Mouse (Mus musculus): ENCODE measurements around the gene Dph2.

Gene Dph2

DNA sequence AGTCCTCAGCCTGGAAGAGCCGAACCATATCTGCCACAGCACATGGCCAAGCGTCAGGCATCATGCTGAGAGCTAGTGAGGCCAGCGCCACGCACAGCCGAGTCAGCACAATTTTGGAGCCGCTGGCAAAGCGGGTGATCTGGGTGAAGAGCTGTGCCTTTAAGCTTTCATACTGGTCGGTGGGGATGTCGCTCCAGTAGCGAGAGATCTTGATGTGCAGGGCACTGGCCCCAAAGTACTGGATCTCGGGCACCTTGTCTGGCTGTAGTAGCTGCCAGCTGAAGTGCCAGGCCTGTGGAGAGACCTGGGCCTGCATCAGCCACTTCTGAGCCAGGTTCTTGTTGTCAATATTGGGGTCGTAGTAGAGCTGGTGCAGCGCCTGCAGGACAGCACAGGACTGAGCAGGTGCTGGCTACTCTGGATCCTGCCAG is 20.3 kb upstream of the Dph2 start:
- DNase-seq (ENCODE audit: low read depth, low spot score), result no peak

DNA sequence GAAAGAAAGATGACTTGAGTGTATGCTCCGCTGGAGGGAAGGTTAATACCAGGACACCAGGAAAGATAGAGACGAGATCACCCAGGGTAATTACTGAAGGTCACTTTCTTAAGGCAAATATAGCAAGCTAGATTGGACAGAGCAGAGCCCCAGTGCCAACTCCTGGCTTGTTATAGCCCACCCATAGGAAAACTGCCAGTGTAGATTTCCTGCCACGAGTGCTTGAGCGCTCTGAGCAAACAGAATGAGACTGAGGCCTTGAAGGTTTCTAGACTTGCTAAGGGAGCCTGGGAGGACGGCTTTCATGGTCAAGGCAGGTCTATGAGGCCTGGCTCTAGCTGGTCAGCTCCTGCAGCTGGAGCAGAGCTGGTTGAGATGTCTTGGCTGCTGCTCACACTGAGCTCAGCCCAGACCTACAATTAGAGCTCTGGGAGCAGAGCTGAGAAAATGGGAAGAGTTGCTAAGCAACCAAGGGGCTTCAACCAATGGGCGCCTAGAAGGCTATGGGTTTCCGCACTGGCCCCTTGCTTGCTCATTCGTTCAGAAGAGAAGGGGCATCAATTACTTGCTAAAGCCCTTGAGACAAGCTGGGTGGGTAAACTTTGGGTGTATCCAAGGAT is 17.1 kb upstream of the Dph2 start:
- DNase-seq (ENCODE audit: low read depth, low spot score), result no peak

DNA sequence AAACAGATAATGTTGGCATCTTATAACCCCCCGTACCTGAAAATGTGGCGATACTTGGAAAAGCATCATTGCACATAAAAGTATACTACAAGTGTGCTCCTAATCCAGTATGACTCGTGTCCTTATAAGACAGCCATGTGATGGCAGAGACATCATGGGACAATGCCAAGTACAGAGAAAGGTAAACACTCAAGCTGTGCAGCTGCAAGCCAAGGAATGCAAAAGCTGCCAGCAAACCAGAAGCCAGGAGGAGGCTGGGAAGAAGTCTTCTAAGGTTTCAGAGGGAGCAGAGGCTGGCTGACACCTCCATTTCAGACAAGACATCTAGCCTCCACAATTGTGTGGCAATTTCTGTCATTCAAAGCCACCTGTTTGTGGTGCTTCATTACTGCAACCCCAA is 14.4 kb upstream of the Dph2 start:
- DNase-seq (ENCODE audit: low read depth, low spot score), result no peak

DNA sequence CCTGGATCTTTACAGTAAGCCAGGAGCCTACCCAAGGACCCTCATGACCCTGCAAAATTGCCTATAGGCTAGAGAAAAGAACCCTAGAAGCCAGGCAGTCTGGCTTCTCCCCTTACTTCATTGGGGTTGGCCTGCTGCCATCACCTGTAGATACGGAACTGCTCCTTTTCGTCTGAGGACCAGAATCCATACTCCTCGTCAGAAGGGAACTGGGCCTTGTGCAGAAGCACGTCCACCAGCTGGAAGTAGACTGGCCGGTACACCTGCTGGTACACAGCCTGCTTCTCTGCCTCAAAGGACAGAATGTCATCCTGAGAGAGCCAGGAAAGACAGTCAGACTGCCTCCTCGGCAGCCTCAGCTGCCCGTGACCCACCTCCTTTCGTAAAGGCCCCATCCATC is 12.9 kb upstream of the Dph2 start:
- DNase-seq (ENCODE audit: low read depth, low spot score), result no peak

DNA sequence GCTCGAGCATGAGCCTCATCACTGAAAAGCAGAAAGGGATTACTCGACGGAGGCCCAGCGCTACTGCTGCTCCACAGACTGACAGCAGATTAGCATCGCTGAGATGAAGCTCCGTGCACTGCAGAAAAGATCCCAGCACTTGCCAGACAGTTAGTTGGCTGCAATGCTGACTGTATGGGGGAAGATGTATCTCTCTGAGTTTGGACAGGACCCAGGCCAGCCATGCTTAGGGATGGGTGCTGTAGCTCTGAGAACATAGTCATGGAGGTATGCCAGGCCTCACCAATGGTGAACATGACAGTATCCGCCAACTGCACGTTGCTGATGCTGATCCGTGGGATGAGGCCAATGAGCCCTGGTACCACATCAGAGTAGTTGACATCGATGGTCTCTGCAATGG is 12.3 kb upstream of the Dph2 start:
- no peak for DNase-seq (ENCODE audit: low read depth, low spot score)

DNA sequence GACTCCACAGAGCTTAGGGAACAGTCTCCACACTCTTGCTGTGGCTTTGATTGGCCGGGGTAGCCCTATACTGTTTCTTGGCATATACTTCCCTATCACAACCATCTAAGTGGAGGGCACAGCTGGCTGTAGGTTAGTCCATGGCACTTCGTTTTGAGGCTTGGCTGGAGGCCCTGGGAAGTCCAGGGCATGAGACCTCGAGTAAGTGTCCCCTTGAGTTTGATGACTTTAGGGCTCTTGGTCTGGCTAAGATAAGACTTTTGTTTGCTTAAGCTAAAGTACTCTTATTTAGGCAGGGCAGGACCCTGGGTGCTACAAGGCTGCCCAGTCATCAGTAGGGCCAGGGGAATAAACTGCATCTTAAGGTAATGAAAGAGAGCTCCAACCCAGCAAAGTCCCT is 6.3 kb upstream of the Dph2 start:
- no peak for DNase-seq (ENCODE audit: low read depth, low spot score)

DNA sequence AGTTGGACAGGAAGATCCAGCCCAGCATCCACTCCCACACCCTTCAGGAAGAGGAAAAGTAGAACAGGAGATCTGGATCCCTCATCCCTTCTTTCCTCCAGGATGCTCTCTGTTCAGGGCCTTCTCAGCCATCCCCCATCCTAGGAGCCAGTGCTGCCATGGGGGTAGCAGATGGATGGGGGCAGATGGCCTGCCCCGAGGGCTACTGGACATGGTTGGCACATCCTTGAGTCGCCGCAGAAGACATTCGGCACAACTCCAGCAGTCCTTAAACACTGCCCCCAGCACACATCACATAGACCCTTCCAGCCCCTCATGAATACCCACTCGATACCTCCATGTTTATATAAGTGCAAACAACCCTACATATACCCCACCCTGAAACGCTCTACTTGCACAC is 4.2 kb upstream of the Dph2 start:
- DNase-seq (ENCODE audit: low read depth, low spot score), result no peak

DNA sequence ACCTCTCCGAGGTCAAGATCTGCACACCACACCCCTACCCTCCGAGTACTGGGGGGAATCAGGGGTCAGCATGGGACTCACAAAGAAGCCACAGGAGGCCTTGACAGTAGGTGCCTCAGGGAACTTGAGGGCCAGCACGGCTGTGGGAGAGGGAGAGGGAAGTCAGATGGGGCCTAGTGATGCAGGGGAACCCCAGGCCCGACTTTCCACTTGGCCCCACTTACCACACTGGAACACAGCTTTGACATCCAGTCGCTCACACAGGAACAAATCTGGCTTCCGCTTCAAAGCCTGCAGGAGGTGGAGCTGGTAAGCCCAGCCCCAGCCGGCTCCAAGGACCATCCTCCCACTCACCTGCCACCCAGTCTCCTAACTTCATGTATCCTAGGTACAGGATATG is 3.5 kb upstream of the Dph2 start:
- DNase-seq (ENCODE audit: low read depth, low spot score), result no peak

DNA sequence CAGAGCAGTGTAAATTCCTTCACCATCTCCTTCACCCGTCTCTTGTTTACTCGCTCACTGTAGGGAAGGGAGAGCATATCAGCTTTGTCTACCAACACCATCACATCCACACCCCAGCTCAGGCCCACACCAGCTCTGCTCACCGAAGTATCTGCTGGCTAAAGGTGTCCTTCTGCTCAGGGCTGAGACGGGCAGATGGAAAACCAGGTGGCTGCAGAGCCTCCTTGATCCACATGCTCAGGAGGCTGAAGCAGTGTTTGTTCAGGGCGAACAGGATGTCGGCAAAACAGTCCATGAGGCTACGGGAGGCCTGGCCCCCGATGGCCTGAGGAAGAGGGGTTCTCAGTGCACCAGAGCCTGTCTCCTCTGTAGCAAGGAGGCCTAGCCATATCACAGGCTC is 2.8 kb upstream of the Dph2 start:
- DNase-seq (ENCODE audit: low read depth, low spot score), result no peak

DNA sequence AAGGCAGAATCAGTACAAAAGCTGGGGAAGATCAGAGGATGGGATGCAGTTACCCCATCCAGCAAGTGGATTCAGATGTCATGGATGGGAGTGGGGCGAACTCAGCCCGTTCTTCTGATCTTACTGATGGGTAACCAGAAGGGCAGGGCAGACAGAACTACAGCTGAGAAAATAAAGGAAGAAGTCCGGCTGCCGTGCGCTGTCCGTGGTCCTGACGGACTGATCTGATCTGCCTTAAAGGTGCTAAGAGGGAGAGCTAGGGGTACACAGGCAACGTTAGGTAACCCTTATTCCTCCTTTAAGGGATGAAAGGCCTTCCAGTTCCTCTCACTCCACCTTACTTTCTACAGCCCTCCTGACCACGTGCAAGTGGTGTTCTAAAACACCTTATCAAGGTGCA is 1.5 kb upstream of the Dph2 start:
- DNase-seq (ENCODE audit: low read depth, low spot score), result no peak

DNA sequence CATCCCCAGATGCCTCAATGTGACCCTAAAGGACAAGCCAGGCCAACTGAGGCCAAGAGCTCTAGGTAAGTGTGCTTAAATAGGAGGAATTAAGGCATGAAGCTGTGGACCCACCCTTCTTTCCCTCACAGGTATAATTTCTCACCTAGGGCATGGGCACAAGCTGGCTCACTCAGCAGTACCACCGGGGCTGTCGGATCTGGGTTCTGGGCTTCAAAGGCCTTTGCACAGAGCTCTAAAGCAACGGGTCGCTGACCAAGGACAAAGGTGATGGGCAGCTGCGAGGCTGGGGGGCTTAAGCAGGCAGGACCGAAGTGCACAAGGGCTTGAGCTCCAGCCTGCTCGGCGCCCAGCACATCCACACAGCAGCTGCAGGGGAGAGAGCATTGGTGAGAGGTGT is 1.1 kb downstream of the Dph2 start:
- no peak for DNase-seq (ENCODE audit: low read depth, low spot score)

DNA sequence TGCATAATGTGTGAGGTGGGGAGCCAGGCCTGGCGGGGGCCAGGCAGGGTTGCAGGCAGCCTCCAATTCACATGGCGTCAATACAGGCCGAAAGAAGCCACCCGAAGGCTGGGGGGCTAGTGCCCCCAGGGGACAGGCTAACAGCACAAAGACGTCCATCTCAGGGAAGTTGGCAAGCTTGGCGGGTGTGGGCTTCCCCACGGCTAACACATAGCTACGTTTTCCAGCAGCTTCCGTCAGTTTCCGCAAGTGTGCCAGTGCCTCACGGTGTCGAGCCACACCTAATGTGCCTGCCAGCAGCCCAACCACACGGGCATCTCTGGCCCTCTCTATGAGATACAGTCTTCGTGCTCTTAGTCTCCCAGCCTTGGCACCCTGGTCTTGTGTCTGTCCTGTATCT is 1.8 kb downstream of the Dph2 start:
- DNase-seq (ENCODE audit: low read depth, low spot score), result no peak

DNA sequence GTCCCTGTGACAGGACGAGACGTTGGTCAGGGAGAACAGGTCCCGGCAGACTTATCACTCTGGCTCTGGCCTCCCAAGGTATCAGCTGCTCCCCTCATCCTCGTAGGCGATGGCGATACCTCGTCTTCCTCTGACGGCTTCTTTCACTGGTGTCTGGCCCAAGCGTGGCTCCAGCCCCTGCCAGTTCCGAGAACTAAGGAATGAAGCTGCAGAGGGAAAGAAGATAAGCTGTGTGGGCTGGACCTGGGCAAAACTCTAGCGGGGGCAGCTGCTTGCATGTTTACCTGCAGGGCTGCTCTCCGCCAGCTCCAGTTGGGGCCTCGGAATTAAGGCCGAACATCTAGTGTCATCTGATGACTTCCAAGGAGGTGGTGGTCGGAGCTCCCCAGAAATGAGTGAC is 2.4 kb downstream of the Dph2 start:
- DNase-seq (ENCODE audit: low read depth, low spot score), result no peak

DNA sequence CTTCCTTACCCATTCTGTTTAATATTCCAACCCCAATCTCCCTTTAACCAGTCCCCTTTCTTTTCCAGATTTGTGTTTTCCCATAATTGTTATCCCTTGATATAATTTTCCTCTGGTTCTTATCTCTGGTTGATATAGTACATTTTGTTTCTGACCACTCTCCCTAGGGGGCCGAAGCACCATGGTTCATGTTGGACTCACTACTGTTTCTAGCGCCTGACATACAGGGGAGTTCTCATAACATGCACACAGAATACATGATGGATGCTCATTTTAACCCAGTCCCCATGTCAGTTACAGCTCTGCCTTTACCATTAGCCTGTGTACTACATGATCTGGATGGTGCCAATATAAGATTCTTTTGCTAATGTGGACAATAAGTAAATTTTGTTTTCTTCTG is 3.9 kb downstream of the Dph2 start:
- DNase-seq (ENCODE audit: low read depth, low spot score), result no peak

DNA sequence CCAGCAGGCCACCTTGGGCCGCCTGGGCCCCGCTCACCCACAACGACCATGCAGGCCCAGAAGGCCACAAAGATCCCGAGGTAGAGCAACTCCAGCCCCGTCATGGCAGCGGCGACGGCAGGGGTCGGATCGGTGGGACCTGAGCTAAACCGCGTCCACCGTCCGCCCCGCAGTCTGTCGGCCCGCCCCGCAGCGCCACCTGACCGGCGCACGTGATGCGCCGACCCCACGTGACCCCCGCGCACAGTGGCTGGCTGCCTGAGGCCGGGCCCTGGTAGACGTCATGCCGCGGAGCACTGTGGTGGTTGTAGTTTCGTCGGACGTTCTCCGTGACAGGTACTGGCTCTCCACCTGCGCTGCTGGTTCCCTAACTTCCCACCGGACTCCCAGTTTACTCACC is 4.7 kb downstream of the Dph2 start, which contains the start of gene Atp6v0b:
Atp6v0b (minus strand) TSS at position 201 of the 400 bp plus-strand sequence.
- peak; percentile 78 for DNase-seq (ENCODE audit: low read depth, low spot score)

DNA sequence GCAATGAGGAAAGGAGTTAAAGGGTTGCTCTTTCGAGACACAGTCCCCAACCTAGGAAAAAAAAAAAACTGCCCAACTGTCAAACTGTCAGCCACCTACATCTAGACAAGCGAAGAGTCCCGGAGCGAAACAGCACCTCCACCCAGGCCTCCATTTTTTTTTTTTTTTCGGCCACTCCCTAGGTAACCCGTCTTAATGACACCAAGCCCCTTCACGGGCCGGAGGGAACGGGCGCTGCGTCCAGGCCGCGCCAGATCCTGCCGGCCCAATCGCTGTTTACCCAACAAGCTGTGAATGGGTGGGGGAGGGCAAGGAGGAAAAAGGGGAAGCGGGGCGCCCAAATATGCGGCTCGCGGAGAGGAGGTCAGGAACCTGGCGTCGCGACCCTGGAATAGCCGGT is 5.2 kb downstream of the Dph2 start:
- DNase-seq (ENCODE audit: low read depth, low spot score), result no peak

DNA sequence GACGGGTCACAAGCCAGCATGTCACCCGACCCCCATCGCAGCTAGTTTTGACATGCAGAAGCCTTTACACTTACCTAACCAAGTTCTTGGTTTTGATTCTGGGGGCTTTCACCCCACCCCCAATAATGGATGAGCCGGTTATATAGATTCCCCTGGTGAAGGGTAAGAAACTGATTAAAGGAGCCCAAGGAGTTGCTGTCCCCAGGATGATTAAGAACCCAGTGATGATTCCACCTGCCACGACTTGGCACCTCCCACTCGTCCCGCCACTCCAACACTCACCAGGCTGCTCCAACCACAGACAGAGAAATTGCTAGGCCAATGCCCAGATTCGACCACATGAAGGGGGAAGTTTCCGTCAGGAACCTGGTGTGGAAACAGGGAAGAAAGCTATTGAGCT is 5.8 kb downstream of the Dph2 start:
- DNase-seq (ENCODE audit: low read depth, low spot score), result no peak

DNA sequence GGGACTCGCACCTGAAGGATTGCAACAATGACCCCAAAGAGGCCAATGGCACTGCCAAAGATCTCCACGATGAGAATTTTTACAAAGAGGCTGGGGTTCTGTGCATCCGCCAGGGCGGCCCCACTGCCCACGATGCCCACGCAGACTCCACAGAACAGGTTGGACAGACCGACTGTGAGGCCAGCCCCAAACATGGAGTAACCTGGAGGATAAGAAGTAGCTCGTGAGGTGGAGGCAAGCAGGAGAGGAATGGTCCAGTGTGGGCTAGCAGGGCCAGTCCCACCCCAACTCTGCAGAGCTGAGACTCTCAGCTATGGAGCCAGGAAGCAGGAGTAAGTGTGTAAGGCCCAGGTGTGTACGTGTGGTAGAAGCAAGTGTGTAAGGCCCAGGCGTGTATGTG is 6.7 kb downstream of the Dph2 start:
- DNase-seq (ENCODE audit: low read depth, low spot score), result no peak

DNA sequence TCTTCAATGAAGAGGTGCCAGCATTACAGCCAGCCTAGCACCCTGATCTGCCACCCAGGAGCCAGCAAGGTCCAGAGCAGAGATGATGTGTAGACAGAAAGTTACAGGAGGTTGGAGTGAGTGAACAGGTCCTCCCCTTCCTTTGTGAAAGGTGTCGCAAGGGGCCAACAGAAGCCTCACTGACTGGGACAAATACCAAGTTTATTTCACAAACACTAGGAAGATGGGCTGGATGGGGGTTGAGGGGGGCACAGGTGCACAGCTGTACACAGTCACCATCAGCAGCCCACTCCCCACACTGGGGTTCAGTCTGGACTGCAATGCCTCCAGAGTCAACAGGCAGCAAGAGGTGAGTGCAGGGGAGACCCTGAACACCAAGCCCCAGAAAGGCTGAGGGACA is 7.7 kb downstream of the Dph2 start:
- DNase-seq (ENCODE audit: low read depth, low spot score), result no peak

DNA sequence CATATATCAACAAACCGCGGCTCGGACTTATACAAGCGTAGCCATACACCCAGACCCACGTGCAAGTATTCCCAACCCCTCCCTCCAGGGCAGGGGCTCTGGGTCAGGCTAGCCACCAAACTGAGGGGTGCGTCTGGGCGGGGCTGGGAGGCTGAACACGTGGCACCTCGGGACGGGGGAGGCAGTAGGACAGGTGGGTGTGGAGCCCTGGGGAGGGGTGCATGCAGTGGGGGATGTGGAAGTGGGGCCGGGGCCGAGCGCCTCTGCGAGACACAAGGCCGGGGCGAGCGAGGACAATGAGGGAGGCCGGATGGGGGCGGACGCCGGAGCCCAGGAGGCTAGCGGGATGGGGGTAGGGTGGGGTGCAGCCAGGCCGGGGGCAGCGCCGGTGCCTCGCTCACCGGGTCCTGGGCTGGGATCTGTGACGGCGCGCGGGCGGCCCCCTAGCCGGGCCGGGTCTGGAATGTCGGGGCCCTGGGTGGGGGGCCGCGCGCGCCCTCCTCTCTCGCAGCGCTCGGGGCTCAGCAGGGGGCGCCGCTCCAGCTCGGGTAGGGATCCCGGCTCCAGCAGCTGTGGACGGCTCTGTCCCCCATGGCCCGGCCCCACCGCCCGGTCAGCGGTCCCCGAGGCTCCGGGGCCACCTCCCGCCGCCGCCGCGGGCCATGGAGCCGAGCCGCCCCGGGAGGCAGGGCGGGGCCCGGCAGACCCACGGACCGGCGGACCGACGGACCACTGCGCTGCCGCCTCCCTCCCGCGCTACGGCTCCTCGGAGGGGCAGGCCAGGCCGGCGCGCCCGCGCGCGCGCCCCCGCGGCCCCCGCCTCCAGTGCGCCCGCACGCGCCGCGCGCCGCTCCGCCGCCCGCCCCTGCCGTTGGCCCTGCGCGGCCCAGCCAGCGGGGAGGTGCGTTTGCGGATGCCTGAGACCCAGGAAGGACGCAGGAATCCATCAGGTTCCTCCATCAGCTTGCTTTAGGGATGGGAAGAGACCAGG is 8.8 kb downstream of the Dph2 start, which contains the start of gene B4galt2:
B4galt2 (minus strand) TSS at position 787 of the 991 bp plus-strand sequence.
- DNase-seq (ENCODE audit: low read depth, low spot score), result no peak

DNA sequence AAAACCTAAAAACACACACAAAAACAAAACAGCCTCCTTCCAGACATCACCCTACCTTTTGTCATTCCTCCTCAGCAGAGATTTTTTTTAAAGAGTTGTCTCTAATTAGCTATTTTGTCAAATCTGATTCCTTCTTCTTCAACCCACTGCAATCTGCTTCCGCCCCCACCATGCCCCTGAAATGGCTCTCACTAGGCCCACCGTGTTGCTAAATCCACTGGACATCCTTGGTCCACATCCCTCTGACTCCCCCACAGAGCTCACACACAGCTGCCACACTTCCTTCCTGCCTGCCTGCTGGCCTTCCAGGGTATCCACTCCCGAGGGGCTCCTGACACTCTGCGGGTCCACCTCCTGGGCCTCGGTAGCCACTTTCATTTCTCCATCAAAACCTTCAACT is 13.1 kb downstream of the Dph2 start:
- DNase-seq (ENCODE audit: low read depth, low spot score), result no peak

DNA sequence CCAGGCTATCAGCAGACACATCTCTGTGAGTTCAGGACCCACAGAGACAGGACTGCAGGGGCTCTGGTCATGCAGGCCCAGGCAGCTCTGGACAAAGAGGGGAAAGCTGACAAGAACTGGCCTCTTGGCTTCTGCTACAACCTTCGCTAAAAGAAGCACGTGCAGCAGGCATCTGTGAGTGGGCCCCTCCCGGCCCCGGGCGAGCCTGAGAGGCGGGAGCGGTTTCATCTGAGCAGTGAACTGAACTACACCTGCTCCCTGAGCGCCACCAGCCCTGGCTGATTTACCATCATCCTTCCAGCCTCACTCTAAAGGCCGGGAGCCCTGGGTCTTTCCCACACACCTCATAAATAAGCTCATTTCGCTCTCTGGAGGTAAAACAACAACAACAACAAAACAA is 13.5 kb downstream of the Dph2 start:
- DNase-seq (ENCODE audit: low read depth, low spot score), result no peak

DNA sequence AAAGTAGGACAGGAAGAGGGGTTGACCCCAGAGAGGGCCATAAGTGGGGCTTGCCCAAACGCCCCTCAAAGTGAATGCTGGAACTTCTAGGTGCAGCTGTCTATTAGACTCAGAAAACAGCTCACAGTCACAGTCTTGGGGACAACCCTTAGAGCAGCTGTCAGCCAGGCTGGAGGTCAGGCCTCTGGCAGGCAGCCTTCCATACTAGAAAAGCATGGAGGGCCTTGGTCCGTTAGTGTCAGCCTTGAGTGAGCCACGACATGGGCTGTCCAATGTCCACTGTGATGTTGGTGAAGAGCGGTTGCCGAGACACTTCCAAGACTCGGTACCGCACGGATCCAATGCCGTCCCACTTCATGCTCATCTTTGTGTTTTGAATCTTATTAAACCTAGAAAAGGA is 18.2 kb downstream of the Dph2 start:
- no peak for DNase-seq (ENCODE audit: low read depth, low spot score)

Data from retina, adult 2 months (tissue).